Mouse (Mus musculus) T-helper 1 cell (primary cell): ENCODE results near the gene Kif16b.
"Not testable (repeated sequence)": the region's sequence is repeated elsewhere in the genome, so short reads cannot be mapped to it uniquely, and the experiment has no call there.

Experiments used
- in situ Hi-C: fragments of 300-600 bp; cut with MboI, MseI; formaldehyde crosslinking; loops from one replicate; pipeline ENCODE4 v1.15.1; 2025; ENCODE audit warnings: high pct_unique_total_duplicates

The Kif16b gene

GRCm38 (mm10) chr2:142596176-142597170 lies 304.9 kb downstream of the Kif16b start:
- in situ Hi-C loops, result no loop called here

- in situ Hi-C loops, result no loop called here
Measured at GRCm38 (mm10) chr2:142590938-142591337, 310.4 kb downstream of the Kif16b start.

- in situ Hi-C loops, result no loop called here
Measured at GRCm38 (mm10) chr2:142590284-142590724, 311.0 kb downstream of the Kif16b start.

GRCm38 (mm10) chr2:142589403-142590283 lies 311.7 kb downstream of the Kif16b start:
- in situ Hi-C loops, result no loop called here

GRCm38 (mm10) chr2:142585845-142586244 lies 315.5 kb downstream of the Kif16b start:
- in situ Hi-C loops, result no loop called here

- in situ Hi-C loops, result no loop called here
Measured at GRCm38 (mm10) chr2:142584851-142585737, 316.2 kb downstream of the Kif16b start.

- in situ Hi-C loops, result no loop called here
Measured at GRCm38 (mm10) chr2:142580449-142580848, 320.9 kb downstream of the Kif16b start.

GRCm38 (mm10) chr2:142577414-142577813 lies 323.9 kb downstream of the Kif16b start:
- in situ Hi-C loops, result not testable (repeated sequence)

- in situ Hi-C loops, result no loop called here
Measured at GRCm38 (mm10) chr2:142569771-142570170, 331.6 kb downstream of the Kif16b start.
